Mouse (Mus musculus) stomach, postnatal 0 days (tissue): ENCODE results near the gene D030056L22Rik. TPM values are rescaled to one million over a fixed set of nuclear protein-coding genes. Genes with fewer than 3 reads are reported as not detected.
A peak's percentile ranks its signal among the peaks of the same experiment; 100 is the strongest.

ENCODE experiments used
- ATAC-seq: fragments of 200-750 bp; cut with Nextera tagmentation; 2 replicates; pipeline ENCODE4 v1.8.0; 2017; ENCODE audit not compliant: low FRiP score, low TSS enrichment
- DNase-seq: peaks from one replicate; pipeline ENCODE4 v3.0.0-alpha.2; 2016; ENCODE audit warnings: low spot score
- H3K27ac ChIP-seq: fragments of 300-500 bp; sonication (generic); replicated peaks from 2 replicates; pipeline ENCODE4 v1.5.1; 2014; ENCODE audit warnings: mild to moderate bottlenecking, control low read depth
- H3K27me3 ChIP-seq: fragments of 300-500 bp; sonication (generic); 2 replicates; pipeline ENCODE4 v1.6.1; 2014; ENCODE audit warnings: low read length; ENCODE audit not compliant: control insufficient read depth, insufficient read depth
- H3K36me3 ChIP-seq: fragments of 300-500 bp; sonication (generic); 2 replicates; pipeline ENCODE4 v1.6.1; 2014; ENCODE audit warnings: low read length, mixed read lengths; ENCODE audit not compliant: control insufficient read depth, insufficient read depth
- H3K4me1 ChIP-seq: fragments of 300-500 bp; sonication (generic); replicated peaks from 2 replicates; pipeline ENCODE4 v1.6.1; 2014; ENCODE audit warnings: antibody characterized with exemption; ENCODE audit not compliant: control insufficient read depth, insufficient read depth
- H3K4me2 ChIP-seq: fragments of 300-500 bp; sonication (generic); replicated peaks from 2 replicates; pipeline ENCODE4 v1.6.1; 2014; ENCODE audit warnings: low read depth, mild to moderate bottlenecking, control low read depth, moderate library complexity
- H3K4me3 ChIP-seq: fragments of 300-500 bp; sonication (generic); 2 replicates; pipeline ENCODE4 v1.5.1; 2014; ENCODE audit warnings: low read depth, low read length, control low read depth
- H3K9ac ChIP-seq: fragments of 300-500 bp; sonication (generic); 2 replicates; pipeline ENCODE4 v1.6.1; 2014; ENCODE audit warnings: mild to moderate bottlenecking, low read length, control low read depth, mixed read lengths
- H3K9me3 ChIP-seq: fragments of 300-500 bp; sonication (generic); 2 replicates; pipeline ENCODE4 v1.6.1; 2016; ENCODE audit warnings: low read length; ENCODE audit not compliant: control insufficient read depth
- CTCF ChIP-seq: IDR thresholded peaks from 2 replicates; pipeline ENCODE4 v1.5.1; 2016; ENCODE audit warnings: antibody characterized with exemption, low read depth, mild to moderate bottlenecking, moderate library complexity
- EP300 ChIP-seq: optimal IDR thresholded peaks from 2 replicates; pipeline ENCODE3; 2016; ENCODE audit warnings: antibody characterized with exemption
- WGBS: fragments of 180-500 bp; shearing (Covaris S2); extraction: QIAGEN DNeasy Blood & Tissue Kit; methylation state at CpG from one replicate; pipeline ENCODE4 v1.1.7; 2014; 5-methylcytosine and 5-hydroxymethylcytosine counted together
- polyA plus RNA-seq: library from polyadenylated mRNA; unstranded; fragments of >200 nt; fragmentation: Nextera tagmentation; extraction: Ambion mirVana; gene quantifications from 2 replicates; pipeline ENCODE4 v1.2.1, GENCODE M21; 2015

Gene D030056L22Rik
- polyA plus RNA-seq, 1 experiment from 2014 or later: 12.8 TPM

DNA sequence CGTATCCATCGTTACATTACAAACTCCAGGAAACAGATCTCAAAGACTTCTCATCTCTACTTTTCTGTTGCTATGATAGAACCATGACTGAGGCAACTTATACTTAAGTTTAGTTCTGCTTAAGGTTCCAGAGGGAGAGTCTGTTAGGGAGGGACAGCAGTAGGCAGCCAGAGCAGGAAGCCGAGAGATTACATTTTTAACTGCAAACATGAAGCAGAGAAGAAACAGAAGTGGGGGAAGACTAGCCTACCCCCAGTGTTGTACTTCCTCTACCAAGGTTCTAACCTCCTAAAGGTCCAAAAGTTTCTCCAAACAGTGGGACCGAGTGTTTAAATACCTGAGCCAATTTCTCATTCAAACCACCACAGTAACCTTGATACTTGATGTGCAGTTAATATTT, 22.9 kb downstream of the D030056L22Rik start:
- Histone ChIP-seq H3K4me3 (no peak overlapping the region), H3K9ac (no peak overlapping the region), H3K4me2 (no peak overlapping the region), H3K4me1 (no peaks in the 10 kb centered on the region), H3K9me3 (no peaks in the 10 kb centered on the region), H3K27ac (no peak overlapping the region), H3K36me3 (no peaks in the 10 kb centered on the region), H3K27me3 (no peaks in the 10 kb centered on the region)
- no peak for ATAC-seq
- DNase-seq: no peak
- no peak for TF ChIP-seq EP300
- no peak for TF ChIP-seq CTCF
- WGBS: 87% methylated on average over 4 of the region's 4 CpGs

DNA sequence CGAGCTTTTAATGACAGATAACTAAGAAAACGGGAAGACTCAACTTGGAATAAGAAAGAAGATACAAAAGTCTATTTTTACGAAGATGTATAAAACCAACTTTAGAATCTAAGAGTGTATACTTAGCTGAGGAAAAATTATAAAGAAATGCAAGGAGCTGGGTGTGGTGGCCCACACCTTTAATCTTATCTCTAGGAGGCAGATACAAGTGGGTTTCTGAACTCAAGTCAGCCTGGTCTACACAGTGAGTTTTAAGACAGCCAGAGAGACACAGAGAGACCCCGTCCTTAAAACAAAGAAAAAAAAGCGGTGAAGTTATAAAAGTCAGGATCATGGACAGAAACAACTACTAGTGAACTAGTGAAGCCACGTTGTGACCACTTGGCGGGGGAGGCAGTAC, 26.2 kb downstream of the D030056L22Rik start:
- H3K27ac ChIP-seq: no peak overlapping the region
- 64% methylated on average over 7 of the region's 7 CpGs for WGBS
- H3K9me3 ChIP-seq: no peaks in the 10 kb centered on the region
- no peak overlapping the region for H3K9ac ChIP-seq
- TF ChIP-seq CTCF (no peak), EP300 (no peak)
- ATAC-seq (no peak), DNase-seq (no peak)
- no peak overlapping the region for H3K4me3 ChIP-seq
- H3K36me3 ChIP-seq: no peaks in the 10 kb centered on the region
- H3K4me1 ChIP-seq: no peaks in the 10 kb centered on the region
- no peaks in the 10 kb centered on the region for H3K27me3 ChIP-seq
- H3K4me2 ChIP-seq: no peak overlapping the region

DNA sequence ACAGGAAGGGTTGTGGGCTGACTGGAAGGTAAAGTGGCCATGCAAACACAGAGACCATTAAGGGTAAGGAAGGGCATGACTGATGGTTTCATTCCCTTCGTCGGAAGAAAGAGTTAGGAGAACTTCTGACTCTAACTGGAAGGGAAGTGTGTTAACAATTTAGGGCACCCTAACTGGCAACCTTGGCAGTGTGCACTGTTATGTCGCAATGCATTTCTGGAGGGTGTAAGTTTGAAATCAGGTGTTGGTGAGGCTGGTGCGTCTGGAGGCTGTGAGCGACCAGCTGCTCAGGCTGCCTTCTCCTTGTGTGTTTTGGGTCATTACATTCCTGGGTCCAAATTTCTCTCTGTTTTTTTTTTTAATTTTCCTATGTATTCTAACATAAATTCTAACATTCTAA, 31.0 kb downstream of the D030056L22Rik start:
- no peak for ATAC-seq
- Histone ChIP-seq H3K27ac (no peak overlapping the region), H3K9me3 (no peaks in the 10 kb centered on the region), H3K9ac (no peak overlapping the region), H3K36me3 (no peaks in the 10 kb centered on the region), H3K4me3 (no peak overlapping the region), H3K4me2 (no peak overlapping the region), H3K4me1 (no peaks in the 10 kb centered on the region), H3K27me3 (no peaks in the 10 kb centered on the region)
- TF ChIP-seq EP300 (no peak), CTCF (no peak)
- 68% methylated on average over 5 of the region's 5 CpGs for WGBS
- no peak for DNase-seq

DNA sequence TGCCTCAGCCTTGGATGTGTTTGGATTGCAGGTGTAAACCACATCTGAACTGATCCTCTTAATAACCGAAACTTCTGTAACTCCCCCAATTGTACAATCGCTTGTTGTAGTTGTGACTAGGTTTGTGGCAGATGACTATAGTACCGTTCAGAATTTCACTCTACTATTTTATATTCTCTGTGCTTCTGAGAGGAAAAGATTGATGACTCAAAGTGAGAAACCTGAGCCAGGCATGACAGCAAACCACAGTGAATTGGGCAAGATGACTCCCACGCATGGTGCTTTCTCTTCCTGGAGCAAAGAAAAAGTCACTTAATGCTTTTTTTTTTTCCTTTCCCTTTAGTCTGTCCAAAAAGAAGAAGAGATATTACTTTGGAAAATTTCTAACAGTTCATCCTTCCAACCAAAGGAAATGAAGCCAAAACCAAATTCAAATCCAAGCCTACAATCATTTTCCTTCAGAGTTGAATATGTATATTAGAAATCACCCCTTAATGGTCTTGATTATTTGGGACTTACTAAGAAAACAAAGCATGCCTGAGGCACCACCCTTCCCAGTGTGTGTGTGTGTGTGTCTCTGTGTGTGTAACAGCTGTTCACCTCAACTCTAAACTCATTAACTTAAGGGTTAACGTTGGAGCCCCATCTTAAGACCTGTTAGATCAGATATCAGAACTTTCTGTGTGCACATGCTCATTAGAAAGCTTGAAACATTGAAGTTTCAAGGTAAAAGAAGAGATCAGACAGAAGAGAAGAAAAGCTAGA, 33.8 kb downstream of the D030056L22Rik start:
- ATAC-seq: no peak
- WGBS: 79% methylated on average over 5 of the region's 5 CpGs
- no peak overlapping the region for H3K4me3 ChIP-seq
- no peak overlapping the region for H3K27ac ChIP-seq
- H3K9ac ChIP-seq: no peak overlapping the region
- TF ChIP-seq EP300 (no peak), CTCF (no peak)
- no peaks in the 10 kb centered on the region for H3K27me3 ChIP-seq
- no peaks in the 10 kb centered on the region for H3K36me3 ChIP-seq
- no peak for DNase-seq
- no peaks in the 10 kb centered on the region for H3K9me3 ChIP-seq
- no peaks in the 10 kb centered on the region for H3K4me1 ChIP-seq
- H3K4me2 ChIP-seq: no peak overlapping the region

DNA sequence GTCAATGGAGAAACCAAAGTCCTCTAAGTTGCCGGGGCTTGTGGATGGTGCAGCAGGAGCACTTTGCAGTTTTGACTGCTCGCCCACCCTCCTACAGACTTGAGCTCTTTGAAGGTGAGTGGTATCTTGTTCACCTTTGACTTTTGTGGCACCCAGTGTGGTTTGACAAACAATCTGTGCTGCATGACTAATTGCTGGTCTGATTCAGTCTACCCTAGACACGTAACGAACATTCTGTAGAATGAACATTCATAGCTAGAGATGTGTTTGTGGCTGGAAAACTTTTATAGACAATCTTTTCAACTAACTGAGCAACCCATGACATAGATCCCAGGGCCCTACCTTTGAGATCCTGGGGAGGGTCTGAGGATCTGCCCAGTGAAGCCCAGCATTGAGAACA, 34.4 kb downstream of the D030056L22Rik start:
- H3K4me2 ChIP-seq: no peak overlapping the region
- 85% methylated on average over 4 of the region's 4 CpGs for WGBS
- no peaks in the 10 kb centered on the region for H3K27me3 ChIP-seq
- H3K9me3 ChIP-seq: no peaks in the 10 kb centered on the region
- no peak for ATAC-seq
- DNase-seq: no peak
- TF ChIP-seq CTCF: no peak
- TF ChIP-seq EP300: no peak
- H3K9ac ChIP-seq: no peak overlapping the region
- H3K27ac ChIP-seq: no peak overlapping the region
- no peak overlapping the region for H3K4me3 ChIP-seq
- H3K36me3 ChIP-seq: no peaks in the 10 kb centered on the region
- H3K4me1 ChIP-seq: no peaks in the 10 kb centered on the region

DNA sequence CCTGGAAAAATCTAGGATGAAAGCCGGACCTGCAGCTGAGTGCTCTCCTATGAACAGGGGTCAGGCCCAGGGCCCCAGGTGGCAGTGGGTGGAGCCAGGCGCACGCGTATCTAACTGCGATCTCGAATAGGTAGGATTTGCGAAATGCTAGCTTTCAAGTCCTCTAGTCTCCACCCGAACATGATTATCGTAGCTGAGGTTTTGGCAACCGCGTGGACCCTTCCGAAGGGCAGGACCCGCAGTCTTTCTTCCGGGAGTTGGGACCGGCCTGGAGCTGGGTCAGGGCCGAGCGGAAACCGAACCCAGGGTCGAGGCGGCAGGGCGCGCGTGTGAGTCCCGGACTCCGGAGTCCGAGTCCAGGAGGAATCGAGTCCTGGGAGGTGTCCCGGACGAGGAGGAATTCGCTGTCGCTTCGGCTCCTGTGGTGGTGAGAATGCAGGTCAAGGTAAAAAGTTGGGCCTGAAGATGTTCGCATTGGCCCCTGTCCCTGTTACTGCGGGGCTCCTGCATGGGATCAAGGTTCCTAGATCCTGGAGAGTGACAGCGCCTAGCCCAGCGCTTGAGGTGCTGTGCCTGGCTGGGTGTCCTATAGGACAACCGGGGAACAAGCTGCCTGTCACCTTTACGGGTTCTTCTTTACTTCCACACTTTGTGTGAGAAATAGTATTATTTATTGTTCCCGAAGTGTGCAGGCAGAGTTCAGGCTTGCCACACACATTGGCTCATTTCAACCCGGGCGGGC, 36.8 kb downstream of the D030056L22Rik start, which contains the start of gene Trpm6:
Gene Trpm6, plus strand, starts transcription at position 386 of the 742 bp plus-strand sequence.
- Histone ChIP-seq H3K27ac (no peak within 1 kb of the TSS), H3K27me3 (no peaks in the 10 kb centered on the region), H3K9ac (peak within 1 kb of the TSS; percentile 52; the same call in 1 of the 2 replicates), H3K9me3 (no peaks in the 10 kb centered on the region), H3K36me3 (no peaks in the 10 kb centered on the region), H3K4me1 (no peaks in the 10 kb centered on the region), H3K4me3 (peak within 1 kb of the TSS; percentile 36), H3K4me2 (peak within 1 kb of the TSS; percentile 72)
- DNase-seq: no peak
- 7% methylated on average over 41 of the region's 41 CpGs for WGBS
- ATAC-seq: no peak; the same call in 1 of the 2 replicates
- TF ChIP-seq EP300 (no peak), CTCF (no peak)
